In the genomic region with DNA sequence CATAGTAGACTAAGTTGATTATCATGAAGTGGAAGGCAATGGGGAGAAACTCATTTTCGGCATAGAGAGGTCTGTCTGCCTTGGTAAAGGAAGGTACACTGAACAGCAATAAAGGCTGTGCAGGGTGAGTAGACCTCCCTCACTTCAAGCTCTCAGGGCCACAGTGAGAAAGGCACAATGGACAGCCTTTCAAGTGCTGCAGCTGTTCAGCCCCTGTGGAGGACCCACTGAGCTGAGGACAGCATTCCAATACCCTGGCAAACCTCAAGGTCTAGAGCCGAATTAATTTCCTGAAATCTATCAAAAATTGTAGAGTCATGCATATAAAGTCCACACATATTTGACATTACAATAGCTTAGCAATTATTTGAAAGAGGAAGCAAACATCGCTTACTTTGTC, we compare ENCODE assay signal across 21 mouse cellular contexts.
"Had no signal": no experiment of that assay in that cellular context is flagged by ENCODE, and none has a peak within 500 bp of the region (broad histone marks: within the 10 kb centered on the region; RNA-seq: fewer than 3 reads in every experiment).

No protein-coding gene starts in this region.

- ATAC-seq: liver, postnatal 0 days; lung, postnatal 0 days; midbrain, embryonic 15.5 days had no signal

- DNase-seq: liver, postnatal 0 days; lung, adult 2 months; lung, postnatal 14 days; lung, postnatal 36 days; retina, postnatal 1 day; right cerebral cortex, adult 18-20 months; right cerebral cortex, postnatal 25 days; right cerebral cortex, postnatal 4 days; spleen, adult 18-20 months; thymus, adult 18-20 months; thymus, postnatal 14 days; thymus, postnatal 36 days had no signal

- H3K27ac ChIP-seq: liver, embryonic 15.5 days; lung, embryonic 15.5 days; macrophage; midbrain, embryonic 12.5 days; midbrain, embryonic 15.5 days; neural tube, embryonic 13.5 days; neural tube, embryonic 15.5 days had no signal

- H3K4me3 ChIP-seq: liver, embryonic 15.5 days; lung, embryonic 15.5 days; megakaryocyte, embryonic 14.5 days; midbrain, embryonic 12.5 days; midbrain, embryonic 15.5 days; neural tube, embryonic 13.5 days; neural tube, embryonic 15.5 days had no signal

- H3K27me3 ChIP-seq: liver, embryonic 15.5 days; lung, embryonic 15.5 days; megakaryocyte, embryonic 14.5 days; midbrain, embryonic 12.5 days; midbrain, embryonic 15.5 days; neural tube, embryonic 13.5 days; neural tube, embryonic 15.5 days had no signal

- H3K4me2 ChIP-seq: liver, embryonic 15.5 days; lung, embryonic 15.5 days; midbrain, embryonic 12.5 days; midbrain, embryonic 15.5 days; neural tube, embryonic 13.5 days; neural tube, embryonic 15.5 days had no signal

- H3K36me3 ChIP-seq: liver, embryonic 15.5 days; lung, embryonic 15.5 days; midbrain, embryonic 12.5 days; midbrain, embryonic 15.5 days; neural tube, embryonic 13.5 days; neural tube, embryonic 15.5 days had no signal

- H3K9me3 ChIP-seq: liver, embryonic 15.5 days; lung, embryonic 15.5 days; megakaryocyte, embryonic 14.5 days; midbrain, embryonic 12.5 days; midbrain, embryonic 15.5 days; neural tube, embryonic 13.5 days; neural tube, embryonic 15.5 days had no signal

- H3K4me1 ChIP-seq: liver, embryonic 15.5 days; lung, embryonic 15.5 days; megakaryocyte, embryonic 14.5 days; midbrain, embryonic 15.5 days; neural tube, embryonic 13.5 days; neural tube, embryonic 15.5 days had no signal

- H3K9ac ChIP-seq: liver, embryonic 15.5 days; liver, postnatal 0 days; lung, embryonic 15.5 days; midbrain, embryonic 12.5 days; midbrain, embryonic 15.5 days; neural tube, embryonic 13.5 days; neural tube, embryonic 15.5 days had no signal
